Mouse (Mus musculus): Measurements from ENCODE around the gene Bloc1s6. TPM values are rescaled to one million over a fixed set of nuclear protein-coding genes. Genes with fewer than 3 reads are reported as not detected.

The Bloc1s6 gene
- 50.9 and 56.1 TPM in 2 replicates for polyA plus RNA-seq (2015; fragmentation: Nextera tagmentation; extraction: Ambion mirVana)

GRCm38 (mm10) chr2:122737894-122738830, at the start of gene Bloc1s6:
Bloc1s6 (plus strand) TSS chr2:122738503.
- no peaks in the 10 kb centered on the region for H3K9me3 ChIP-seq
- H3K36me3 ChIP-seq = peaks cover 3% of the 10 kb centered on the region; the same call in 1 of the 2 replicates
- H3K4me3 ChIP-seq = peak within 1 kb of the TSS; percentile 92
- H3K9ac ChIP-seq = peak within 1 kb of the TSS; percentile 95
- peak; percentile 91 for ATAC-seq (ENCODE audit: insufficient number of reproducible peaks, insufficient read depth, low FRiP score, low TSS enrichment, low read depth)
- H3K4me2 ChIP-seq = peak within 1 kb of the TSS; percentile 69
- H3K4me1 ChIP-seq = peaks cover 8% of the 10 kb centered on the region
- H3K27ac ChIP-seq = peak within 1 kb of the TSS; percentile 96
- WGBS = under 1% methylated on average over 47 of the region's 59 CpGs
- peaks cover 15% of the 10 kb centered on the region for H3K27me3 ChIP-seq

DNA sequence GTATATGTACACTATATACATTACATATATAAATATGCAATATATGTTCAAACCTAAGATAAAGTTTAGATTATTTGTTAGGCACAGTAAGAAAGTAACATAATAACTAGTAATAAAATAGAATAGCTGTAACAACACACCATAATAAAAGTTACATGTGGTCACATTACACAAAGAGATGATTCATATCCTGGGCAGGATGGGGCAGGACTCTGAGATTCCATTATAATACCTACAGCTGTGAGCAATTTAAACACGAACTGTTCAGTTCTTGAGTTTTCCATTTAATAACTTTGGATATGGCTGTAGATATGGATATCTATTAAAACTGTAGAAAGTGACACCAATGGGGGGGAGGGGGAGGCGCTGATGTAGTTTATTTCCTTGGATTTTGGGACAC, 40.8 kb upstream of the Bloc1s6 start:
- Histone ChIP-seq H3K27me3 (no peaks in the 10 kb centered on the region), H3K4me1 (peaks cover 12% of the 10 kb centered on the region), H3K4me2 (no peak overlapping the region), H3K4me3 (no peak overlapping the region), H3K27ac (no peak overlapping the region), H3K9me3 (no peaks in the 10 kb centered on the region), H3K9ac (no peak overlapping the region), H3K36me3 (no peaks in the 10 kb centered on the region)
- ATAC-seq (ENCODE audit: insufficient number of reproducible peaks, insufficient read depth, low FRiP score, low TSS enrichment, low read depth) = no peak
- 56% methylated on average over 2 of the region's 2 CpGs for WGBS

DNA sequence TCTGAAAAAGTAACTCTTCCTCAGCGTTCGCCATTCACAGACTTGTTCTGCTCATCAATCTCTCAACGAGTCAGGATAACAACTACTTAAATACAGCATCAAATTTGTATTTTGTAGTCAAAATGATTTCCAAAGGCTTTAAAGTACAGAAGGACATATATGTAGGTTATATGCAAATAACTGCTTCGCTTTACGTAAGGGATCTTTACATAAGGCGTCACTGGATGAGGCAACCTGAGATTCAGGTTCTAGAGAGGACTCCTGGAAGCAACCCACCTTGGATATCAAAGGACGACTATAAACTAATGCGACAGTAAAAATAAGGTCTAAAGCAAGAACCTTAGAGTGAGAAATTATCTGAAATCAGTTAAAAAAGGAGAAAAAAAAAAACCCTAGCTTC, 37.3 kb upstream of the Bloc1s6 start:
- Histone ChIP-seq H3K36me3 (no peaks in the 10 kb centered on the region), H3K4me3 (peak overlapping the region; percentile 80), H3K27me3 (peaks cover 7% of the 10 kb centered on the region), H3K27ac (no peak overlapping the region), H3K4me2 (peak overlapping the region; percentile 82), H3K9me3 (no peaks in the 10 kb centered on the region), H3K4me1 (peaks cover 12% of the 10 kb centered on the region), H3K9ac (peak overlapping the region; percentile 88)
- no peak for ATAC-seq (ENCODE audit: insufficient number of reproducible peaks, insufficient read depth, low FRiP score, low TSS enrichment, low read depth)
- 62% methylated on average over 8 of the region's 8 CpGs for WGBS

DNA sequence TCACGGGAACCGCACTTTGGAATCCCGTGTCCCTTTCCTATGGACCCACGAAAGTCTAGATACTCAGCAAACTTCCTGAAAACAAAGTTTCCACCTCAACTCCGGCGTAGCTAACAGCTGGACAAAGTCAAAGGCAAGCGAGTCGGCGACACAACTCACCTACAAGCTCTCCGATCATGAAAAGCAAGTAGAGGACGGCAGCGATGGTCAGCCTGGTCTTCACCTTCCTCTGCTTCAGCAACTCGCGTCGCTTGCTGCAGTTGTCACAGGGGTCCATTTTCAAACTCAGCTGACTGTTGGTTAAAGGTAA, 36.5 kb upstream of the Bloc1s6 start:
- H3K36me3 ChIP-seq = no peaks in the 10 kb centered on the region
- peaks cover 7% of the 10 kb centered on the region for H3K27me3 ChIP-seq
- under 1% methylated on average over 15 of the region's 15 CpGs for WGBS
- H3K9ac ChIP-seq = peak overlapping the region; percentile 88
- no peaks in the 10 kb centered on the region for H3K9me3 ChIP-seq
- peak overlapping the region; percentile 82 for H3K4me2 ChIP-seq
- H3K27ac ChIP-seq = no peak overlapping the region
- H3K4me1 ChIP-seq = peaks cover 12% of the 10 kb centered on the region
- no peak for ATAC-seq (ENCODE audit: insufficient number of reproducible peaks, insufficient read depth, low FRiP score, low TSS enrichment, low read depth)
- peak overlapping the region; percentile 80 for H3K4me3 ChIP-seq

- Histone ChIP-seq H3K27me3 (peaks cover 7% of the 10 kb centered on the region), H3K4me1 (peaks cover 12% of the 10 kb centered on the region), H3K36me3 (no peaks in the 10 kb centered on the region), H3K9me3 (no peaks in the 10 kb centered on the region), H3K4me2 (peak within 1 kb of the TSS; percentile 82), H3K4me3 (peak within 1 kb of the TSS; percentile 80), H3K9ac (peak within 1 kb of the TSS; percentile 88), H3K27ac (peak within 1 kb of the TSS; percentile 66; the same call in 1 of the 2 replicates)
- ATAC-seq (ENCODE audit: insufficient number of reproducible peaks, insufficient read depth, low FRiP score, low TSS enrichment, low read depth) = peak; percentile 94
- WGBS = under 1% methylated on average over 92 of the region's 111 CpGs
Observed at GRCm38 (mm10) chr2:122702181-122703036, 35.9 kb upstream of the Bloc1s6 start, which contains the start of gene Slc30a4. Slc30a4 (minus strand) TSS chr2:122702663.

DNA sequence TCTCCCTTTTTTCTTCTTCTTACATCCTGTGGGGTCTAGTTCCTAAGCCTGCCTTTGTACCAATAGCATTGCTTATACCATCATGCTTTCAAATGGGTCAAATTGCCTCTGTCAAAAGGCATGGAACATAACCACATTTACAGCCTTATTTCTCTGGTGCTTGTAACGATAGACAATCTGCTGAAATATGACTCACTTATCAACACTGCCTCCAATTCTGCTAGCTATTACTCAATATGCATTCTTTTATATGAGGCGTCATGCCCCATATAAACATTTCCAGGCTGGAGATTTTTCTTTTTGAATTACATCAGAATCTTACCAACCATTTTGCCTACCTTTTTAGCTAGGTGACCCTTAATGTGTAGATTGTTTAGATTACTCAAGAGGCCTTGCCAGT, 33.7 kb upstream of the Bloc1s6 start:
- H3K9me3 ChIP-seq = no peaks in the 10 kb centered on the region
- peaks cover 13% of the 10 kb centered on the region for H3K4me1 ChIP-seq
- H3K9ac ChIP-seq = no peak overlapping the region
- no peaks in the 10 kb centered on the region for H3K36me3 ChIP-seq
- ATAC-seq (ENCODE audit: insufficient number of reproducible peaks, insufficient read depth, low FRiP score, low TSS enrichment, low read depth) = no peak
- 68% methylated on average over 2 of the region's 2 CpGs for WGBS
- H3K4me2 ChIP-seq = no peak overlapping the region
- H3K4me3 ChIP-seq = no peak overlapping the region
- H3K27ac ChIP-seq = no peak overlapping the region
- H3K27me3 ChIP-seq = peaks cover 7% of the 10 kb centered on the region

GRCm38 (mm10) chr2:122708080-122708479, 30.2 kb upstream of the Bloc1s6 start:
- no peak for ATAC-seq (ENCODE audit: insufficient number of reproducible peaks, insufficient read depth, low FRiP score, low TSS enrichment, low read depth)
- 63% methylated on average over 3 of the region's 3 CpGs for WGBS
- H3K36me3 ChIP-seq = no peaks in the 10 kb centered on the region
- peaks cover 7% of the 10 kb centered on the region for H3K27me3 ChIP-seq
- no peaks in the 10 kb centered on the region for H3K9me3 ChIP-seq
- H3K4me1 ChIP-seq = 0 out of 2 replicates have a peak, but pooled peaks cover 3% of the 10 kb centered on the region
- H3K27ac ChIP-seq = no peak overlapping the region
- no peak overlapping the region for H3K4me2 ChIP-seq
- H3K4me3 ChIP-seq = no peak overlapping the region
- no peak overlapping the region for H3K9ac ChIP-seq

GRCm38 (mm10) chr2:122709156-122709555, 29.1 kb upstream of the Bloc1s6 start:
- H3K4me1 ChIP-seq = 0 out of 2 replicates have a peak, but pooled peaks cover 3% of the 10 kb centered on the region
- ATAC-seq (ENCODE audit: insufficient number of reproducible peaks, insufficient read depth, low FRiP score, low TSS enrichment, low read depth) = no peak
- H3K36me3 ChIP-seq = no peaks in the 10 kb centered on the region
- no peak overlapping the region for H3K9ac ChIP-seq
- no peaks in the 10 kb centered on the region; the same call in 1 of the 2 replicates for H3K27me3 ChIP-seq
- no peak overlapping the region for H3K4me2 ChIP-seq
- 70% methylated on average over 1 of the region's 1 CpGs for WGBS
- H3K27ac ChIP-seq = no peak overlapping the region
- no peak overlapping the region for H3K4me3 ChIP-seq
- no peaks in the 10 kb centered on the region for H3K9me3 ChIP-seq

GRCm38 (mm10) chr2:122711911-122712310, 26.4 kb upstream of the Bloc1s6 start:
- Histone ChIP-seq H3K27me3 (no peaks in the 10 kb centered on the region; the same call in 1 of the 2 replicates), H3K4me3 (no peak overlapping the region), H3K9ac (no peak overlapping the region), H3K4me2 (no peak overlapping the region), H3K36me3 (no peaks in the 10 kb centered on the region), H3K9me3 (no peaks in the 10 kb centered on the region), H3K4me1 (0 out of 2 replicates have a peak, but pooled peaks cover 3% of the 10 kb centered on the region), H3K27ac (no peak overlapping the region)
- ATAC-seq (ENCODE audit: insufficient number of reproducible peaks, insufficient read depth, low FRiP score, low TSS enrichment, low read depth) = no peak
- WGBS = 76% methylated on average over 3 of the region's 3 CpGs

DNA sequence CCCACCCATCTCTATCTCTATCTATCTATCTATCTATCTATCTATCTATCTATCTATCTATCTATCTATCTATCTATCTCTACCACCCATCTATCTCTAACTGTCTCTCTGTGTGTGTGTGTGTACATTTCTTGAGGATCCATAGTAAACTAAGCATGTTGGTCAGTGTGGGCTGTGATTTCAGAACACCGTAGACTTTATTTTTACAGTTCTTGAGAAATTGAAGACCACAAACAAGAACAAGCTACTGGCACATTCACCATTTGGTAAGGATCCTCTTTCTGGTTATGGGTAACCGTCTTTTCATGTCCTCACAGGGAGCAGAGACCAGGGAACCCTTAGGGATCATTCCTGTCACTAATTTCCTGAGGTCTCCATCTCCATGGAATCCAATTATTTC, 25.5 kb upstream of the Bloc1s6 start:
- Histone ChIP-seq H3K4me3 (no peak overlapping the region), H3K36me3 (no peaks in the 10 kb centered on the region), H3K4me1 (0 out of 2 replicates have a peak, but pooled peaks cover 3% of the 10 kb centered on the region), H3K9ac (no peak overlapping the region), H3K9me3 (no peaks in the 10 kb centered on the region), H3K4me2 (no peak overlapping the region), H3K27ac (no peak overlapping the region), H3K27me3 (no peaks in the 10 kb centered on the region; the same call in 1 of the 2 replicates)
- 71% methylated on average over 2 of the region's 2 CpGs for WGBS
- no peak for ATAC-seq (ENCODE audit: insufficient number of reproducible peaks, insufficient read depth, low FRiP score, low TSS enrichment, low read depth)

DNA sequence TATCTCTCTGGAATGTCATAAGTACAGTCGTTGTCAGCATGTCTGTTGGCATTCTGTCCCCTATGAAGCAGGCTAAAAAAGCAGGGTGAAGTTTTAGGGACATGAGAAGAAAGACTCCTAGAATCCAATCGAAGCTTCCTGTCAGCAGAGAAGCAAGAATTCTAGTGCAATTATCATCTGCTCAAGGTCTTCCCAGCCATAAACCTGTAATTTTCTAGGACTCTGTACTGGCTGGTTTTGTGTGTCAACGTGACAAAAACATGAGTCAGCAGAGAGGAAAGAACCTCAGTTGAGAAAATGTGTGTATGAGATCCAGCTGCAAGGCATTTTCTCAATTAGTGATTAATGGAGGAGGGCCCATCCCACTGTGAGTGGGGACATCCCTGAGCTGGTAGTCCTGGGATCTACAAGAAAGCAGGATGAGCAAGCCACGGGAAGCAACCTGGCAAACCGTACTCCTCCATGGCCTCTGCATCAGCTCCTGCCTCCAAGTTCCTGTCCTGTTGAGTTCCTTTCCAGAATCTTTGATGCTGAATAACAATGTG, 23.1 kb upstream of the Bloc1s6 start:
- Histone ChIP-seq H3K27me3 (no peaks in the 10 kb centered on the region), H3K27ac (no peak overlapping the region), H3K4me2 (no peak overlapping the region), H3K4me3 (no peak overlapping the region), H3K9me3 (no peaks in the 10 kb centered on the region), H3K4me1 (no peaks in the 10 kb centered on the region), H3K36me3 (no peaks in the 10 kb centered on the region), H3K9ac (no peak overlapping the region)
- no peak for ATAC-seq (ENCODE audit: insufficient number of reproducible peaks, insufficient read depth, low FRiP score, low TSS enrichment, low read depth)
- WGBS = 62% methylated on average over 5 of the region's 5 CpGs

Data from embryonic facial prominence, embryonic 13.5 days (tissue).